Mouse (Mus musculus) forebrain, embryonic 14.5 days (tissue): ENCODE results near the gene Syncrip. TPM values are rescaled to one million over a fixed set of nuclear protein-coding genes. Genes with fewer than 3 reads are reported as not detected.

Source experiments
- ATAC-seq: fragments of 200-750 bp; cut with Nextera tagmentation; 2 replicates; pipeline ENCODE4 v1.8.0; 2017; ENCODE audit warnings: mild to moderate bottlenecking, moderate library complexity
- DNase-seq: peaks from one replicate; pipeline ENCODE4 v3.0.0-alpha.2; 2015; ENCODE audit warnings: low spot score
- H3K27ac ChIP-seq: fragments of 300-500 bp; sonication (generic); 2 replicates; pipeline ENCODE4 v1.5.1; 2014; ENCODE audit warnings: low read depth, mild to moderate bottlenecking, control low read depth, low read length, moderate library complexity
- H3K27me3 ChIP-seq: fragments of 300-500 bp; sonication (generic); replicated peaks from 2 replicates; pipeline ENCODE4 v1.6.1; 2014; ENCODE audit warnings: low read length, control low read depth, mixed read lengths; ENCODE audit not compliant: control insufficient read depth, insufficient read depth
- H3K36me3 ChIP-seq: fragments of 300-500 bp; sonication (generic); 2 replicates; pipeline ENCODE4 v1.6.1; 2014; ENCODE audit warnings: low read length, control low read depth; ENCODE audit not compliant: control insufficient read depth, insufficient read depth
- H3K4me1 ChIP-seq: fragments of 300-500 bp; sonication (generic); 2 replicates; pipeline ENCODE4 v1.6.1; 2014; ENCODE audit warnings: antibody characterized with exemption, low read length, control low read depth; ENCODE audit not compliant: control insufficient read depth, insufficient read depth
- H3K4me2 ChIP-seq: fragments of 300-500 bp; sonication (generic); 2 replicates; pipeline ENCODE4 v1.6.1; 2014; ENCODE audit warnings: mild to moderate bottlenecking, control low read depth, low read length
- H3K4me3 ChIP-seq: fragments of 300-500 bp; sonication (generic); 2 replicates; pipeline ENCODE4 v1.5.1; 2014; ENCODE audit warnings: low read depth, low read length, control low read depth
- H3K9ac ChIP-seq: fragments of 300-500 bp; sonication (generic); 2 replicates; pipeline ENCODE4 v1.6.1; 2014; ENCODE audit warnings: mild to moderate bottlenecking, low read length, control low read depth, moderate library complexity
- H3K9me3 ChIP-seq: fragments of 300-500 bp; sonication (generic); replicated peaks from 2 replicates; pipeline ENCODE4 v1.6.1; 2016; ENCODE audit warnings: low read length, control low read depth, mixed read lengths; ENCODE audit not compliant: control insufficient read depth
- WGBS: fragments of 180-500 bp; shearing (Covaris S2); extraction: QIAGEN DNeasy Blood & Tissue Kit; methylation state at CpG from one replicate; pipeline ENCODE4 v1.1.7; 2014; 5-methylcytosine and 5-hydroxymethylcytosine counted together
- polyA plus RNA-seq: library from polyadenylated mRNA; unstranded; fragments of >200 nt; fragmentation: Nextera tagmentation; extraction: Ambion mirVana; gene quantifications from 2 replicates; pipeline ENCODE4 v1.2.1, GENCODE M21; 2014

The Syncrip gene
- polyA plus RNA-seq, 1 experiment from 2014 or later = 139 TPM

DNA sequence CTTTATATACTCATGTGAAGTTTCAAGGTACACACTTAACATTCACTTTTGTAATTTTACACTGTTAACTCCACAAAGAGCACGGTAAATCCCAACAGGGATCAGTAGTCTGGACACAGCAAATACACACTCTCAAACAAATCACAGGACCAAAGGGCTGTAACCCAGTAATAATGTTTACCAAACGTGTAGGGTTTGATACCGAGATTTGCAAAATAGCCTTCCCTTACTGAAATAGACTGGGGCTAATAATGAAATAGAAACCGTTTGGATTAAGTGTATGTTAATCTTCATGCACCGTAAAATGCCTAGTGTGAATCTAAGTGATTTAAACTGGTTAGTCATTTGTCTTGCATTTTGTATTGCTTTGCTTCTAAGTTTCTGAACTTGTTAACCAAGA is 42.4 kb downstream of the Syncrip start:
- Histone ChIP-seq H3K36me3 (no peaks in the 10 kb centered on the region), H3K4me3 (no peak overlapping the region), H3K4me1 (peaks cover 4% of the 10 kb centered on the region; the same call in 1 of the 2 replicates), H3K27ac (no peak overlapping the region), H3K4me2 (no peak overlapping the region; the same call in 1 of the 2 replicates), H3K27me3 (no peaks in the 10 kb centered on the region), H3K9ac (no peak overlapping the region), H3K9me3 (no peaks in the 10 kb centered on the region)
- ATAC-seq = no peak
- DNase-seq = no peak
- WGBS = 29% methylated on average over 5 of the region's 5 CpGs

DNA sequence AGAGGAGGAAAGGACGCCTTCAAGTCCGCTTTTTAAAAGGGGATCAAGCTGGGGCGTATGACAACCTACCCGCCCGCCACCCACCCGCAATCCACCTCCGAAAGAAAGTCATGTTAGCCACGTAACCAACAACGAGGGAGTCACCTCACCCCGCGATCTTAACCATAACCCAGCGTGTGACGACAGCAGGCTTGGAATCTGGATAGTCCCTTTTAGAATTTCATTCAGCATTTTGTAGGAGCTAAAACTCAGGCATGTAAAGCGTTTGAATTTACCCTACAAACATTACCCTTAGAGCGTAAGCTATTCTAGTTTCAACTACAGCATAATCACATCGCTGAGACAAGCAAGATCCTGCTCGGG is 43.2 kb downstream of the Syncrip start:
- Histone ChIP-seq H3K4me2 (peak overlapping the region; percentile 90), H3K4me1 (peaks cover 4% of the 10 kb centered on the region; the same call in 1 of the 2 replicates), H3K9ac (peak overlapping the region; percentile 80), H3K27me3 (no peaks in the 10 kb centered on the region), H3K4me3 (peak overlapping the region; percentile 72), H3K27ac (peak overlapping the region; percentile 78), H3K9me3 (no peaks in the 10 kb centered on the region), H3K36me3 (no peaks in the 10 kb centered on the region)
- DNase-seq (no peak), ATAC-seq (no peak; the same call in 1 of the 2 replicates)
- under 1% methylated on average over 17 of the region's 17 CpGs for WGBS

GRCm38 (mm10) chr9:88438555-88439237 is 43.7 kb downstream of the Syncrip start, which contains the start of gene Snx14:
TSS of gene Snx14 (minus strand) at chr9:88438958.
- WGBS = under 1% methylated on average over 62 of the region's 62 CpGs
- H3K9ac ChIP-seq = peak within 1 kb of the TSS; percentile 80
- ATAC-seq = peak; percentile 97

DNA sequence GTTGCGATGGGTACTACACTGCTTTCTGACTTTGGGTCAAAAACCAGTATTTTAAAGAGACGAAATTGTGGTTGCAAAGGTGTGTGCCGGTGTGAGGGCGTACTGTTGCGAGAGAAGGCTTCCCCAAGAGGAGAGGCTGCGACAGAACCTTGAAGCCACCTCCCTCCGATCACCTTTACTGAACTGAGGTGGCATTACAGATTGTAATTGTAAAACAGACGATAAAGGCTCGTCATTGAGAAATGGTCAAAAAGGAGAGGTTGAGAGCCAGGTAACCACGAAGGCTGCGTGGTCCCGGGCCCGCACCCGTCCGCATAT is 44.2 kb downstream of the Syncrip start:
- Histone ChIP-seq H3K9me3 (no peaks in the 10 kb centered on the region), H3K9ac (peak overlapping the region; percentile 80), H3K4me2 (peak overlapping the region; percentile 90), H3K36me3 (no peaks in the 10 kb centered on the region), H3K4me1 (peaks cover 4% of the 10 kb centered on the region; the same call in 1 of the 2 replicates), H3K4me3 (peak overlapping the region; percentile 72), H3K27ac (peak overlapping the region; percentile 78), H3K27me3 (no peaks in the 10 kb centered on the region)
- WGBS = 1% methylated on average over 15 of the region's 15 CpGs
- DNase-seq (no peak), ATAC-seq (no peak)

More at GRCm38 (mm10) chr9:88438555-88439237, 43.7 kb downstream of the Syncrip start, which contains the start of gene Snx14:
- Histone ChIP-seq H3K4me3 (peak within 1 kb of the TSS; percentile 72), H3K4me1 (peaks cover 4% of the 10 kb centered on the region; the same call in 1 of the 2 replicates), H3K27me3 (no peaks in the 10 kb centered on the region), H3K27ac (peak within 1 kb of the TSS; percentile 78), H3K9me3 (no peaks in the 10 kb centered on the region), H3K36me3 (no peaks in the 10 kb centered on the region), H3K4me2 (peak within 1 kb of the TSS; percentile 90)
- DNase-seq = peak; percentile 96

- Histone ChIP-seq H3K9me3 (no peaks in the 10 kb centered on the region), H3K27ac (no peak overlapping the region), H3K36me3 (no peaks in the 10 kb centered on the region), H3K27me3 (no peaks in the 10 kb centered on the region), H3K4me2 (peak overlapping the region; percentile 90), H3K4me3 (peak overlapping the region; percentile 72), H3K4me1 (peaks cover 4% of the 10 kb centered on the region; the same call in 1 of the 2 replicates), H3K9ac (peak overlapping the region; percentile 80)
- 57% methylated on average over 10 of the region's 10 CpGs for WGBS
- DNase-seq (no peak), ATAC-seq (no peak)
These were observed 44.8 kb downstream of the Syncrip start for GRCm38 (mm10) chr9:88437342-88438236.

- Histone ChIP-seq H3K27ac (no peak overlapping the region), H3K36me3 (no peaks in the 10 kb centered on the region; the same call in 1 of the 2 replicates), H3K27me3 (no peaks in the 10 kb centered on the region), H3K4me2 (no peak overlapping the region), H3K4me1 (no peaks in the 10 kb centered on the region), H3K9me3 (no peaks in the 10 kb centered on the region), H3K4me3 (no peak overlapping the region), H3K9ac (no peak overlapping the region)
- 97% methylated on average over 2 of the region's 2 CpGs for WGBS
- no peak for ATAC-seq
- no peak for DNase-seq
These were observed 58.0 kb downstream of the Syncrip start for GRCm38 (mm10) chr9:88424356-88424755.

GRCm38 (mm10) chr9:88422428-88422827 is 59.9 kb downstream of the Syncrip start:
- no peak overlapping the region for H3K4me2 ChIP-seq
- H3K9me3 ChIP-seq = no peaks in the 10 kb centered on the region
- no peak overlapping the region for H3K27ac ChIP-seq
- no peaks in the 10 kb centered on the region for H3K27me3 ChIP-seq
- no peaks in the 10 kb centered on the region for H3K4me1 ChIP-seq
- no peak for ATAC-seq
- DNase-seq = no peak
- H3K4me3 ChIP-seq = no peak overlapping the region
- peaks cover 5% of the 10 kb centered on the region; the same call in 1 of the 2 replicates for H3K36me3 ChIP-seq
- WGBS = 95% methylated on average over 4 of the region's 4 CpGs
- no peak overlapping the region for H3K9ac ChIP-seq

GRCm38 (mm10) chr9:88416752-88417151 is 65.6 kb downstream of the Syncrip start:
- no peak for ATAC-seq
- Histone ChIP-seq H3K27me3 (no peaks in the 10 kb centered on the region), H3K4me2 (no peak overlapping the region), H3K27ac (no peak overlapping the region), H3K9me3 (no peaks in the 10 kb centered on the region), H3K4me1 (no peaks in the 10 kb centered on the region), H3K36me3 (peaks cover 7% of the 10 kb centered on the region; the same call in 1 of the 2 replicates), H3K4me3 (no peak overlapping the region), H3K9ac (no peak overlapping the region)
- DNase-seq = no peak
- WGBS = 44% methylated on average over 1 of the region's 1 CpGs
